Mouse (Mus musculus): ENCODE data around the gene I0C0044D17Rik.

GRCm38 (mm10) chr4:98836519-98836918 lies 12.9 kb upstream of the I0C0044D17Rik start:
- TF ChIP-seq CTCF (IDR thresholded peaks at IDR 0.05; ENCODE audit: low read depth) (no peak), EP300 (IDR thresholded peaks at IDR 0.05; ENCODE audit: low read depth) (no peak)

Measured in liver, embryonic 14.5 days (tissue).